Mouse (Mus musculus): ENCODE results near the gene Spindoc. TPM values are rescaled to one million over a fixed set of nuclear protein-coding genes. Genes with fewer than 3 reads are reported as not detected.
A peak's percentile ranks its signal among the peaks of the same experiment; 100 is the strongest.

Spindoc gene
- polyA plus RNA-seq, 1 experiment from 2014 or later = 44.0 TPM

DNA sequence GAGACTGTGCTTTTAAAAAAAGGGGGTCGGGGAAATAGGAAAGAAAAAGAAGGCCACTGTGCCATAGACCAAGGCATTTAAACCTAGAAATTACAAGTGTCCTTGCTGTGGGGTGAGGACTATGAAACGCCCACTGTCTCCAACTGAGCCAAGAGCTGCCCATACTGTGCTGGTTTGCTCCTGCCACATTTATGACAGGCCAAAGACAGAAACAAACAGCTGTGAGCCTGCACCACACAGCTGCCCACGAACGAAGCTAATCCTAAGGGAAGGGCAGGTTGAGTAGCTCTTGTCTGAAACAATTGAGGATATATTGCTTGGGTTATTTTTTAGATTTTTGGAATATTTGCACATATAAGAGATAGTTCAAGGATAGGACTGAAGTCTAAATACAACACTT is 66.0 kb downstream of the Spindoc start:
- Histone ChIP-seq H3K27ac (replicated peaks) (no peak overlapping the region), H3K4me2 (replicated peaks) (no peak overlapping the region), H3K4me3 (no peak overlapping the region), H3K27me3 (no peaks in the 10 kb centered on the region), H3K4me1 (peaks cover 8% of the 10 kb centered on the region; the same call in 1 of the 2 replicates), H3K36me3 (no peaks in the 10 kb centered on the region), H3K9me3 (no peaks in the 10 kb centered on the region), H3K9ac (replicated peaks) (no peak overlapping the region)
- 83% methylated on average over 4 of the region's 4 CpGs for WGBS
- ATAC-seq (ENCODE audit: low FRiP score, low read depth) = no peak

DNA sequence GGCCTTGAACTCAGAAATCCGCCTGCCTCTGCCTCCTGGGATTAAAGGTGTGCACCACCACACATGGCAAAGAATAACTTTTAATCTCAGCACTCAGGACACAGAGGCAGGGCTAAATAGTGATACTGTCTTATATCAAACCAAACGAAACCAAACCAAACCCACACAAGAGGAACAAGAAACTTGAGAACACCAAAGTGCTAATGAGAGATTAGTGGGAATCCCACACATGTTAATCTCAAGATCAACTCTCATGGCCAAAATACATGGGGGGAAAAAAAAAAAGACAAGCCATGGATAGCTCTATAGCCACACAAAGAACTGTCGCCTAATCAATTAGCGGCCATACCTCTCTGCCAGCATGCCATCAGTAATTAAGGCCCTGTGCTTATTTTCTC is 67.2 kb downstream of the Spindoc start:
- Histone ChIP-seq H3K4me1 (peaks cover 18% of the 10 kb centered on the region), H3K36me3 (no peaks in the 10 kb centered on the region), H3K9ac (replicated peaks) (no peak overlapping the region), H3K4me3 (no peak overlapping the region), H3K27me3 (no peaks in the 10 kb centered on the region), H3K4me2 (replicated peaks) (no peak overlapping the region), H3K9me3 (no peaks in the 10 kb centered on the region), H3K27ac (replicated peaks) (no peak overlapping the region)
- 90% methylated on average over 4 of the region's 4 CpGs for WGBS
- ATAC-seq (ENCODE audit: low FRiP score, low read depth) = no peak

GRCm38 (mm10) chr19:7314976-7315586 is 67.7 kb downstream of the Spindoc start:
- no peak for ATAC-seq (ENCODE audit: low FRiP score, low read depth)
- 94% methylated on average over 8 of the region's 8 CpGs for WGBS
- no peak overlapping the region for H3K27ac ChIP-seq (replicated peaks)
- H3K4me2 ChIP-seq (replicated peaks) = no peak overlapping the region
- H3K4me1 ChIP-seq = peaks cover 23% of the 10 kb centered on the region
- H3K4me3 ChIP-seq = no peak overlapping the region
- no peaks in the 10 kb centered on the region for H3K9me3 ChIP-seq
- no peak overlapping the region for H3K9ac ChIP-seq (replicated peaks)
- H3K36me3 ChIP-seq = no peaks in the 10 kb centered on the region
- no peaks in the 10 kb centered on the region for H3K27me3 ChIP-seq

DNA sequence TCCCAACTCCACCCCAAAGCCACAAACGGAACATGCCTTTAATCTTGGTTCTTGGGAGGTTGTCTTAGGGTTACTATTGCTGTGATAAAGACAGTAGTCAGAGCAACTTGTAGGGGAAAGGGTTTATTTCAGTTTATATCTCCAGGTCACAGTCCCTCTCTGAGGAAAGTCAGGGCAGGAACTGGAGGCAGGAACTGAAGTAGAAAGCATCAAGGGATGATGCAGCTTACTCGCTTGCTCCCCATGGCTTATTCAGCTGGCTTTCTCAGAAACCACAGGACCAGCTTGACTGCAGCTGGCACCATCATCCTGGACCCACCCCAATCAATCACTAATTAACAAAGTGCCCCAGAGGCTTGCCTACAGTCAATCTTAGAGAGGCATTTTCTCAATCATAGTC is 69.1 kb downstream of the Spindoc start:
- no peaks in the 10 kb centered on the region for H3K9me3 ChIP-seq
- H3K27ac ChIP-seq (replicated peaks) = no peak overlapping the region
- no peak overlapping the region for H3K4me2 ChIP-seq (replicated peaks)
- no peak for ATAC-seq (ENCODE audit: low FRiP score, low read depth)
- 89% methylated on average over 2 of the region's 2 CpGs for WGBS
- no peaks in the 10 kb centered on the region for H3K36me3 ChIP-seq
- H3K4me3 ChIP-seq = no peak overlapping the region
- peaks cover 32% of the 10 kb centered on the region for H3K4me1 ChIP-seq
- H3K9ac ChIP-seq (replicated peaks) = no peak overlapping the region
- H3K27me3 ChIP-seq = no peaks in the 10 kb centered on the region

- no peak overlapping the region for H3K9ac ChIP-seq (replicated peaks)
- H3K4me2 ChIP-seq (replicated peaks) = no peak overlapping the region
- H3K4me1 ChIP-seq = peaks cover 51% of the 10 kb centered on the region
- 44% methylated on average over 10 of the region's 10 CpGs for WGBS
- ATAC-seq (ENCODE audit: low FRiP score, low read depth) = no peak
- no peaks in the 10 kb centered on the region for H3K27me3 ChIP-seq
- no peaks in the 10 kb centered on the region for H3K36me3 ChIP-seq
- no peak overlapping the region for H3K4me3 ChIP-seq
- no peaks in the 10 kb centered on the region for H3K9me3 ChIP-seq
- H3K27ac ChIP-seq (replicated peaks) = no peak overlapping the region
Observed at GRCm38 (mm10) chr19:7311306-7311705, 71.5 kb downstream of the Spindoc start.

GRCm38 (mm10) chr19:7310704-7311103 is 72.1 kb downstream of the Spindoc start:
- Histone ChIP-seq H3K4me2 (replicated peaks) (no peak overlapping the region), H3K4me1 (peaks cover 45% of the 10 kb centered on the region), H3K36me3 (no peaks in the 10 kb centered on the region), H3K9me3 (no peaks in the 10 kb centered on the region), H3K27ac (replicated peaks) (no peak overlapping the region), H3K27me3 (no peaks in the 10 kb centered on the region), H3K4me3 (no peak overlapping the region), H3K9ac (replicated peaks) (no peak overlapping the region)
- 21% methylated on average over 5 of the region's 5 CpGs for WGBS
- no peak for ATAC-seq (ENCODE audit: low FRiP score, low read depth)

DNA sequence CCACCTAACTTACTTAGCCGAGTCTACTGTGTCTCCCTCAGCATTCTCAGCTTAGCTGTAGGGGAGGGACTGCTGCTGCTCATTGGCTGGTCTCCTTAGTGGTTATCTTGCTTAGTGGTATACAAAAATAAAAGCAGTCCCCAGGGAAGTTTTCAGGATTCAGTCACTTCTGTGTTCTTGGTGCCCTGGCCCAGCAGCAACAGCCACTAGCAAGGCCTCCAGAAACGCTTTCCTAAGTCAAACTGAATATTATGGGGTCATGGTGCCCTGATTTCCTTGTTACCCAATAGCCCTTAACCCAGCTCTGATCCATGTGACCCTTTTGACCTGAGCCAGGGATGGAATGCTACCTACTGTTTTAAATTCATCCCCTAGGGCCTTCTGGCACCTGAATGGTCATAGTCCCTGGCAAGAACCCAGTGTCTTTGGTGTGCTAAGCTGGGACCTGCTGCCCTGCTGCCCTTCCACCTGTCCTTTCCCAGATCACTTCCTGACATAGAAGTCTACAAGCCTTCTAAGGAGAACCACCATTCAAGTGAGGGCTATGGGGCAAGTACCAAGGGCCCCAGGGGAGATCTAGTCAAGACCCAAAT is 73.0 kb downstream of the Spindoc start:
- Histone ChIP-seq H3K27me3 (no peaks in the 10 kb centered on the region), H3K4me2 (replicated peaks) (no peak overlapping the region), H3K9ac (replicated peaks) (no peak overlapping the region), H3K36me3 (no peaks in the 10 kb centered on the region), H3K9me3 (no peaks in the 10 kb centered on the region), H3K27ac (replicated peaks) (no peak overlapping the region), H3K4me3 (no peak overlapping the region), H3K4me1 (peaks cover 43% of the 10 kb centered on the region)
- WGBS = 84% methylated on average over 2 of the region's 2 CpGs
- no peak for ATAC-seq (ENCODE audit: low FRiP score, low read depth)

GRCm38 (mm10) chr19:7307995-7308770 is 74.6 kb downstream of the Spindoc start:
- H3K27me3 ChIP-seq = no peaks in the 10 kb centered on the region
- H3K27ac ChIP-seq (replicated peaks) = peak overlapping the region; percentile 39; the same call in 1 of the 2 replicates
- H3K36me3 ChIP-seq = no peaks in the 10 kb centered on the region
- ATAC-seq (ENCODE audit: low FRiP score, low read depth) = no peak
- peaks cover 43% of the 10 kb centered on the region for H3K4me1 ChIP-seq
- H3K4me2 ChIP-seq (replicated peaks) = no peak overlapping the region; the same call in 1 of the 2 replicates
- H3K4me3 ChIP-seq = no peak overlapping the region
- peak overlapping the region; percentile 31; the same call in 1 of the 2 replicates for H3K9ac ChIP-seq (replicated peaks)
- H3K9me3 ChIP-seq = no peaks in the 10 kb centered on the region
- WGBS = 54% methylated on average over 8 of the region's 8 CpGs

DNA sequence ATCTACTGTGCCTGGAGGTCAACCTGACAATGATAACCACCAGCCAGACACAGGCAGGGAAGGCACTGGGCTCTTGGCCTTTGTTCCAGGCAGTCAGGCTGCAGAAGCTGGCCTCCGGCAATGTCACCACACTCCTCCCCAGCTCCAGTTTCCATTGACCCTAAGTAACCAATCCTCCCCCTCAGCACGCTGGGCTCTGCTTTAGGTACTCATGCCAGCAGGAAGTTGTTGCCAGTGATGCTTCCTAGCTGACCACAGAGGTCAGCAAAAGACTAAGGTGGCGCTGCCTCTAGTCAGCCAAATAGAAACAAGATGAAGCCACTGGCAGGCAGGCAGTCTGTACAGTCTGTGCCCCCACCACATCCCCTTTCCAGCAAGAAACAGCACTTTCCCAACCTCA is 75.8 kb downstream of the Spindoc start:
- Histone ChIP-seq H3K9ac (replicated peaks) (no peak overlapping the region), H3K27ac (replicated peaks) (no peak overlapping the region), H3K9me3 (no peaks in the 10 kb centered on the region), H3K27me3 (no peaks in the 10 kb centered on the region), H3K4me2 (replicated peaks) (no peak overlapping the region), H3K4me3 (no peak overlapping the region), H3K36me3 (no peaks in the 10 kb centered on the region), H3K4me1 (peaks cover 43% of the 10 kb centered on the region)
- 70% methylated on average over 3 of the region's 3 CpGs for WGBS
- no peak for ATAC-seq (ENCODE audit: low FRiP score, low read depth)

- Histone ChIP-seq H3K4me2 (replicated peaks) (no peak overlapping the region), H3K4me1 (peaks cover 33% of the 10 kb centered on the region), H3K27me3 (no peaks in the 10 kb centered on the region), H3K4me3 (no peak overlapping the region), H3K9ac (replicated peaks) (no peak overlapping the region), H3K27ac (replicated peaks) (no peak overlapping the region), H3K36me3 (no peaks in the 10 kb centered on the region), H3K9me3 (no peaks in the 10 kb centered on the region)
- no peak for ATAC-seq (ENCODE audit: low FRiP score, low read depth)
- 91% methylated on average over 10 of the region's 11 CpGs for WGBS
Observed at GRCm38 (mm10) chr19:7305380-7306310, 77.1 kb downstream of the Spindoc start.

DNA sequence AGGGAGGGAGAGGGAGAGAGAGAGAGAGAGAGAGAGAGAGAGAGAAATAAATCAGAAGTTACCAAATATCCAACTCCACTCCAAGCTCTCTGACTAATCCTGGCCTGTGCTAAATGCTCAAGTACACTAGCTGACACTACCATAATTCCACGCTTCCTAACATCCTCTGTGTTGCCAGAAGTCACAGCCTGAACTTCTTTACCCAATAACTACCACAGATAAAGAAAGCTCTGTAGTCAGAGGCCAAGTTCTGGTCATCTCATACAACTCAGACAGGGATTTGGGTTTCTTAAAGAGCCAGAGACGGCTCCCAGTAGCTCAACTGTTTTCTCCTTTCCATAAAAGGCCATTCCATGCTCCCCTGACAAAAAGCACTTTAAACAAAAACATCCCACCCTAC is 78.0 kb downstream of the Spindoc start:
- Histone ChIP-seq H3K4me1 (peaks cover 27% of the 10 kb centered on the region), H3K36me3 (no peaks in the 10 kb centered on the region), H3K27ac (replicated peaks) (no peak overlapping the region), H3K27me3 (no peaks in the 10 kb centered on the region), H3K9ac (replicated peaks) (no peak overlapping the region), H3K4me3 (no peak overlapping the region), H3K4me2 (replicated peaks) (no peak overlapping the region), H3K9me3 (no peaks in the 10 kb centered on the region)
- no peak for ATAC-seq (ENCODE audit: low FRiP score, low read depth)
- 79% methylated on average over 2 of the region's 2 CpGs for WGBS
